Mouse (Mus musculus) CH12F3 (cell line): ENCODE measurements around the gene Nutm2.
"Not testable (repeated sequence)": the region's sequence is repeated elsewhere in the genome, so short reads cannot be mapped to it uniquely, and the experiment has no call there.

ENCODE experiments used
- in situ Hi-C: fragments of 300-500 bp; cut with MboI; formaldehyde crosslinking; loops from 2 replicates; pipeline ENCODE4 v1.14.3; 2020; ENCODE audit warnings: low sequenced_read_pairs

The Nutm2 gene

GRCm38 (mm10) chr13:50467007-50467406 is at the start of gene Nutm2:
TSS of gene Nutm2 (plus strand) at chr13:50467307.
- in situ Hi-C loops: no loop called here

GRCm38 (mm10) chr13:50417389-50418183 is 49.5 kb upstream of the Nutm2 start, which contains the start of gene Fbxw17:
TSS of gene Fbxw17 (plus strand) at chr13:50417864.
- in situ Hi-C loops: no loop called here

- in situ Hi-C loops: no loop called here
Observed at GRCm38 (mm10) chr13:50418421-50418820, 48.7 kb upstream of the Nutm2 start.

DNA sequence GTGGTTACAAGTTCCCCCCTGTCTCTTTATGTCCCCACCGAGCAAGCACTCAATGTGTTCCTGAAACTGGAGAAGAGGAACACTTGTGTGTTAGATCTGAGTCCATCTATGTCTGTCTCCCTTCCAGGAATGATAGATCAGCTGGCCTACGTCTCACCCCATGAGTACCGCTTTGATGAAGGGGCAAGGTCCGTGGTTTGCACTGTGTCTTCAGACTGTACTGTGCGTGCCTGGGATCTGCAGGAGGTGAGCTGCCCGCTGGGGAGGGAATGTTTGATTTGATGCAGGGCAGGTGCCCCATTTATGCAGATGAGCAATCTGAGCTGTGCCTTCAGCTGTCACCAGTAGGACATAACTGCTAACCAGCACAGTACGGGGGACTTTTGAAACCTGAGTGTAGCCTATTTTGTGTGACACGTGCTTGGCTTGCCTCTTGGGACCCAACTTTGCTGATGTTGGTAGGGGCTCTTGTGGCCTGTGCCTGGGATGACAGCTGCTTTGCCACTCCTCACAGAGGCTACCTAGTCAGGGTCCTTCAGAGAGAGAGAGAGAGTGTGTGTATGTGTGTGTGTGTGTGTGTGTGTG is 43.4 kb upstream of the Nutm2 start:
- in situ Hi-C loops: no loop called here

- in situ Hi-C loops: no loop called here
Observed at GRCm38 (mm10) chr13:50424517-50424916, 42.6 kb upstream of the Nutm2 start.

DNA sequence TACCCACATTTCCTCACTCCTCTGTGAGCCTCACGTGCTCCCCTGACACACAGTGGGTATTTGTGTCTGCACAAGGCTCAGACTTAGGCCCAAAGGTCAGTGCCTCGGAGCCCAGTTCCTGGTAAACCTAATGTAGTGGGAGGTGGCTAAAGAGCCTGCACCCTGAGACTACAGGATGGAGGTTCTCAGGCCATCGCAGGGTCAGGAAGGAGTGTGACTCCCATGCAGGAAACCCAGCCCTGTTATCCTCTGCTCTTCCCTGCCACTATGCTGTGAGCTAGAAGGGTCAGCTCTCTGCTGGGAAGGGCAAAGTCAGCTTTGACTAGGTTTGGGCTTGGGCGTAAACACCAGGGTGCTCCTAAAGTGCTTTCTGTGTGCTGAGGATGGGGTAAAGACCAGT is 40.4 kb upstream of the Nutm2 start:
- in situ Hi-C loops: no loop called here

DNA sequence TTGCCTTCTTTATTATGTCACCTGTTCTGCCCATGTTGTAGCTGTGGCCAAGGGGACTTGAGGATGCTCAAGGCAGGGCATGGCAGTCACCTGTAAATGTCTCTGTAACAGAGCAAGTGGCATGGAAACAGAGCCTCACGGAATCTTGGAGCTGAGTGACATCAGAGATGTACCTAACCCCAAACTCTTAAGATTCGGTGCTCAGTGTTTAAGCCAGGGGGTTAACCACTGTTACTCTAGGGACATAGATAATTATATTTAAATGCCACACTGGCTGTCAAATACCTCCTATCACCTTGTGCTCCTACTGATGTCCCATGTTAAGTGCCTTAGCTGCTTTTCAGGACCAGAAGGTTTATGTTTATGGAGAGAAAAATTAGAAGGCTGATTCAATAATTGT is 23.3 kb upstream of the Nutm2 start, which contains the start of gene Gm47429:
Gene Gm47429 (minus strand): TSS at position 101 of the 400 bp plus-strand sequence.
- in situ Hi-C loops: no loop called here

DNA sequence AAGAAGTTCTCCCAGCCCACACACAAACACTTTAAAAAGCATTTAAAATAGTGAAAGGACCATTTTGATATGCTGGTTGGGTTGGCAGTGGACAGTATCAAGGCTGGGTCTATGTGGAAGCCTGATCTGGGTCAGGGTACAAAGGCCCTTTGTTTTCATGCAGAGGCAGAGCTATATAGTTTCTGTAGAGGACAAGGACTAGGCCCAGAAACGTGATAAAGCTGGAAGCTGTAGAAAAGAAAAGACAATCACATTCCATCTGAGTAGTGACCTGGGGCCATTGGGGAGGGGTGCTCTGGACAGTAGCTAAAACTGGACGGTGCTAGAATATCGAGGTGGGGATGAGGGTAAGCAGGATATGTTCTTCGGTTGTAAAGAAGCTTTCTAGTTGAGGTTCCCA is 21.8 kb upstream of the Nutm2 start:
- in situ Hi-C loops: no loop called here

DNA sequence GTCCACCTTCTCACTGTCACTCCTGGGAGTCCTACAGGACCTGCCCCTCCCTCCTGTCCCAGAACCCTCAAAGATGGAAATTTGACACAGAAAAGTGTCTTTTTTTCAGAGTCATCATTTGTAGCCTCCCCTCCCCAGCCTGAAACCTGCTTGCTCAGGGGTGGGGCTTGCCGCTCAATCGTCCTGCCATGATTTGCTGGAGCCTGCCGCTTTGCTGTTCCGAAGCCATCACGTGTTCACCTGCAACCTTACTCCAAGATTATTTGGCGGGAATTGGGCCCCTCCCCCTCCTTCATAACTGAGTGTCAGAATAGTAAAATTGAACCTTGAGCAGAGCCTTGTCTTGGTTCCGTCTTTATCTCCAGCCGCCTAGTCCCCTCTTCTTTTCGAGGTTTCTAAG is 14.8 kb upstream of the Nutm2 start:
- in situ Hi-C loops: not testable (repeated sequence)

- in situ Hi-C loops: no loop called here
Observed at GRCm38 (mm10) chr13:50453426-50453825, 13.7 kb upstream of the Nutm2 start.

GRCm38 (mm10) chr13:50460433-50460832 is 6.7 kb upstream of the Nutm2 start:
- in situ Hi-C loops: not testable (repeated sequence)

DNA sequence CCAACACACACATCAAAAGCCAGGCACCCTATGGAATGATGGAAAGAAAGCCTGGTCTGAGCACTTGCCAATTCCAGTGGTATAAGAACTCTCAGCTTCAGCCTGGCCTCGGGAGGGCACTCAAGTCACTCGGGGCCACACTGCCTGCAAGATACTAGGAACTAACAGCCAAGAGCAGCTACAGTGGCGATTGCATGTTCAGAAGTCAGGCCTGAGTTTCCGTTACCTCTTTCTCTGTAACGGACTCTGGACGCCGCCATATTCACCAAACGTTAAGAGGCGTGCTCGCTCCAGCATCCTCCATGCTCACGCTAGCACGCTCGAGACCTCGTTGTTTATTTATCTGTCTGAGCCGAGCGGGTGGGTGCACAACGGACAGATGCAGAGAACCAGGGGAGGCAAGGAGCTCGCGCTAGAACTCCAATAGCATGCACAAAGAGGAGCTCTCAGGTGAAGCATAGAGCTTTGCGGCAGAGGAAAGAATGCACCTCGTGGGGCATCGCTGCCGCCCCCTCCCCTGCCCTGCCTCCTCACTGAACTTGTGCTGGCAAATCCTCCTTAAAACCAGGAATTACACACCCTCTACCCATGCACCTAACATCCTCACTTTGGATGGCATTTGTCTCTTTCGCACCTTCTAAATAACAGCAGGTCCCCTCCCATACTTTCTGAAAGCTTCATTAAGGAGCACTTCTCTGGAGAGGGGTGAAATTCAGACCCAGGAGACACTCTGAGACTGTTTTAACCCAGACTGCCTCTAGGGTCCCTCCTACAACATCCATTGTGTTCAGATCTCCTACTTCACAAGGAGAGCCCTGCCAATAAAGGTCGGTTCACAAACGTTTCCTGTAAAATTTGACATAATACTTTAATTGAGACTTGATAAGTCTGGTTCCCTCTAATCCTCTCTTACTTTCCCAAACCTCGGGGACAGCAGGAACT is 2.2 kb upstream of the Nutm2 start:
- in situ Hi-C loops: no loop called here

DNA sequence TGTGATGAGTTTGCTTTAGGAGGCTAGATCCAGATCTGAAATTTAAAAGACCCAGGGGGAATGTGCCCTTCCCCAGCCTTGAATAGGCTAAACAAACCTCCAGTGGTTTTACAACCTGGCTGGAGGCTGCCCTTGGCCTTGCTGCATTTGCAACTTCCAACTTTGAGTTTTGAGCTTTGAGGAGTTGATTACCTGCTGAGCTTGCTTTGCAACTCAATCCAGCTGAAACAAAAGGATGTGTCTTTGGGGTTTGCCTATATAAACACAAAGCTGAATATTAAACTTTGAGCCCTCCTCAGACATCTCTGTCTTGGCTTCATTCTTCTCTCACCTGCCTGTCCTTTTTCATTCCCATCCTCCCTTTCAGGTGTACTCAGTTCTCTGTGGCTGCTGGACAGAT is 21.4 kb downstream of the Nutm2 start:
- in situ Hi-C loops: not testable (repeated sequence)

DNA sequence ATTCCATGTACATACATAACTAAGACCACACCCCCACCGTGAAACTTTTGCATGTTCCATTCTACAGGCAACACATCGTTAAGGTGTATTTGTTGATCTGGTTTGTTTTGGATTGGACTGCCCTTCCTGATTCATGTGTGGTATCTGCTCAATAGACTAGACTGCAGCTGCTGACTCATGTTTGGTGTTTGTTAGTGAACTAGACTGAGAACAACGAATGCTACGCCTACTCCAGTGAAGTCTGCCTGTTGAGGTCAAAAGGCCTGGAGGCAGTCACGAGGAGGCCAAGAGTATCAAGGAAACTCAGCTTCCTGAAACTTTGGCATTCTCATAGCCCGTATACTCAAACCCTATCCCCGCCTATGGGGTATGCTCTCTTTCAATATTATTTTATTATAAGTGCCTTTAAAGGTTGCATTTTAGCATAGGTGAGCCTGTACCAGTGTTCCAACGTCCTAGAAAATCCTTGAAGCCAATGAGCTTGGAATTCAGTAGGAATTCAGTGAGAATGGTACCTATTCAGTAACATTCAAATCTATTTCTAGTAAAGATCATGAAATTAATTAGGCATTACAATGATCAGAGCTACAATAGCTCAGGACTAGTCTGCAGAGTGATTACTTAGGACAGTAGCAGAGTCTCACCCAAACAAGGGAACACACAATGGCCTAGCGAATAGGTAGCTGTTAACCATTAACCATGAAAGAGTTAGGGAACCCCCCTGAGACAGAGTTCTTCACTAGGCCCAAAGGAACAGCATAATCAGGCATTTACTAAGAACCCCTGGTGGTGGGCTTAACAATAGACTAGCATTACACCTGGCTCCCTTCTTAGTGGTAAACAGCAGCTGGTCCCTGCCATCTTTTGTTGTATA is 43.6 kb downstream of the Nutm2 start:
- in situ Hi-C loops: not testable (repeated sequence)
